Mouse (Mus musculus) spleen, adult 2 months (tissue): Measurements from ENCODE around the gene Pitpnc1.

Experiments used
- CTCF ChIP-seq: fragments of 200-500 bp; IDR thresholded peaks from 2 replicates; pipeline ENCODE4 v1.5.1; 2011; ENCODE audit warnings: mild to moderate bottlenecking, inconsistent platforms; ENCODE audit not compliant: insufficient read depth, insufficient read length, insufficient replicate concordance; ENCODE audit errors: extremely low read depth
- POLR2A ChIP-seq: fragments of 200-500 bp; IDR thresholded peaks from 2 replicates; pipeline ENCODE4 v1.6.1; 2011; ENCODE audit warnings: low read depth, low read length, inconsistent platforms

DNA sequence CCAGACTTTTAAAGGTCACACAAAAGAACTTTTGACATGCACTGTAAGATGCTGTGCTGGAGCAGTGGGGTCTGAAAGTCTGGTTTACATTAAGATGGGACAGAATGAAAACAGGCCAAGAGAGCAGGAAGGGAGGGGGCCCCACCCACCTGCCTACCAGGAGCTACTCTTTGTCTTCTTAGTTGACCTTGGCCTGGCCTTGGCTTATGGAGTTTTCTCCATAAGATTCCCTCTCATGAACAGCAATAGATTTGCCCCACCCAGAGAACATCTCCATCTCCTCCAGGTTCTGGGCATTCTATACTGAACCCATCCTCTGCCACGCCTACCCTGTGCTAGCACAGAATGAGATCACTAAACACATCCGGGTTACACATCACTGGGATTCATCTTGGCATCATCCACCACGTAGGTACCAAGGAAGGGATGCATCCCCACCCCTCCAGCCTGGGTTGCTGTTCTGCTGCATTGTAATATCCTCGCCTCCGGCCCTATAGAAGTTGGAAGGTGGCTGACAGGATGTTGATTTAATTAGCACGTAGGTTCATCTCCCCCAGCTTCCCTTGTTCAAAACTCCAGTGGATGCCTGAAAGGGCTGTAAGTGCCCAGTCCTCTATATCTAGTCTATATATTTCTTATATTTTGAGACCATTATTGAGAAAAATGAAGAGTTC lies 34.6 kb downstream of the Pitpnc1 start:
- TF ChIP-seq CTCF (no peak), POLR2A (no peak)
